Mouse (Mus musculus): ENCODE measurements around the gene Gm960.

DNA sequence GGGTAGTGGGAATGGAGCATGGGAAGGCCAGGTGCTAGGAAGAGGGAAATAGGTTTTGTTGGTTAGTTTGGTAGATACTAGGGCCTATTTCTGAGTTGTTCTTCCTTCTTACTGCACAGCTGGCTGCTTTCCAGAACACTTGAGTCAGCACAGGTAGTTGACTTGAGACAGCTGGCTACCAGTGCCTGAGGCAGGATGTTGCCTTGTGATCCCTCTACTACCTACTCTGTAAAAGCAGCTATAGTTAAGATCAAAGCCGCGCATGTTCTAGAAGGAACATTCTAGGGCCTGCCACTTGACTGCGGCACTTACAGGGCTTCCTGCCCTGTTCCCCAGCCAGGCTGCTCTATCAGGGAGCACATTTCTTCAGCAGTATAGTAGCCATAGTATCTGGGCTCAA is 108.4 kb downstream of the Gm960 start:
- no peak for TF ChIP-seq CTCF (IDR thresholded peaks at IDR 0.05; ENCODE audit: low read depth)
- no peak for TF ChIP-seq EP300 (IDR thresholded peaks at IDR 0.05; ENCODE audit: low read depth)
